Mouse (Mus musculus) left cerebral cortex, postnatal 25 days (tissue): ENCODE measurements around the gene Hcn3. TPM values are rescaled to one million over a fixed set of nuclear protein-coding genes. Genes with fewer than 3 reads are reported as not detected.

Source experiments
- DNase-seq, 2 experiments: peaks; one replicate each; pipeline ENCODE4 v3.0.0; 2022; ENCODE audit warnings: low spot score in 2 of 2, mixed read lengths in 1 of 2
- intact Hi-C: fragments of 180-260 bp; cut with DNase I; formaldehyde crosslinking; loops from one replicate; pipeline ENCODE4 v1.15.1; 2025
- total RNA-seq, 2 experiments: library from RNA; stranded (reverse); gene quantifications; 2 replicates each; pipeline ENCODE4 v1.2.3; 2021

Gene Hcn3
- total RNA-seq, 2 experiments from 2014 or later, result 16.0 to 18.7 TPM

DNA sequence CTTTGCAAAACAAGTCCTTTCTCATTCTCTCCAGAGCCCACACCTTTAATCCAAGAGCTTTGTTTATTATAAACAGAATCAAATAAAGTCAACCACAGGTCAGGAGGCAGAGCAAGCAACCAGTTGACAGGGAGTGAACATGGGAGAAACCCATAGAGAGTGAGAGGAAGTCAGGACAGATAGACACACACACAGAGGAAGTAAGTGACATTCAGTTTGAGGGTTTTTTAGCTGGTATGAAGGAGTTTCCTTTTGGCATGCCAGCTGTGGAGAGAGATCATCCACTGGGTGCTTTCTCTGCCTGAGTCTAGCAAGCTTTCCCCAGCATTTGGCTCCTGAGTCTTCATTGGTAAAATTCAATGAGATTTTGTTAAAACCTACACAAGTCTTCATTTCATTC lies 53.1 kb downstream of the Hcn3 start:
- intact Hi-C loops, result no loop called here
- DNase-seq, result no peak

DNA sequence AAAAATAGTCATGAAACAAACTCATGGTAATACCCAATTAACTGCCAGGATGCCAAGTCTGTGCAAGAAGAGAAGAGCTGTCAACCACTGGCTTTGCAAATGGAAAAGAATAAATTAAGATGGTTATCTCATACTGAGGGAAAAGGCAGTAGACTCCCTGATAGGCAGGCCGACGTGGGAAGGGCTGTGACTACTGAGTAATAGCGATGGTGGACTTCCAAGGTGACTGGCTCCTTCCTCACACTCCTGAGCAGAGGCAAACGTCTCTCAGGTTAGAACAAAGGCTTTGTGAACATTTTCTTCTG lies 56.8 kb downstream of the Hcn3 start:
- no peak for DNase-seq
- intact Hi-C loops, result no loop called here

GRCm38 (mm10) chr3:89102495-89103290 lies 57.3 kb downstream of the Hcn3 start:
- no peak for DNase-seq
- intact Hi-C loops, result no loop called here

DNA sequence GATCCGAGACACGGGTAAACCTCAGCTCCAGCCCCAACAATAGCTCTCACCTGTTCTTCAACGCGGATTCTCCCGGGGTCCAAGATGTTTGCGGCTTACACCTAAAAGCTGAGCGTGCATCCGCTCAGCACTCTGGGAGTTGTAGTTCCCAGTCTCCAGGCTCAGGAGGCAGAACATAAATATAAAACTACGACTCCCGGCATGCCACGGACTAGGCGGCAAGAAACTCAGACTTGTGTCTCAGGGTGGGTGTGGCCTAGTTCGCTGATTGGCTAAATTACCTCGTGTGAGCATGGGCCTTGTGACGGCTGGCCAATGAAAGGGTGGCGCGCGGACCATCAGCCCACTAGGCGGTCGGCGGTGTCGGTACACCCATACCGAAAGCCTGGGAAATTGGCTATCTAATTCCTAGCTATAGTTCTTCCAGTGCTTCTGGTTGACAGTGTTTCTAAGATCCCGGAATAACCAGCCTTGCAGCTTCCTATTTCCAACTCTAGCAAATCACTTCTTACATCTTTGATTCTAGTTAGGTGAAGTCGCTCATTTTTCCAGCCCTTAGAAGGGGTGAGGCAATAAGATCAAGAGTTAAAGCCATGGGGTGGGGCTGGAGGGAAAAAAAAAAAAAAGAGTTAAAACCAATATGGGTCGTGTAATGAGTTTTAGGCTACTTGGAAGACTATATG lies 58.0 kb downstream of the Hcn3 start, which contains the start of gene Fdps:
Gene Fdps, minus strand, starts transcription at position 148 of the 683 bp plus-strand sequence.
- intact Hi-C loops, result no loop called here
- peak; percentile 97 to 100 for DNase-seq

DNA sequence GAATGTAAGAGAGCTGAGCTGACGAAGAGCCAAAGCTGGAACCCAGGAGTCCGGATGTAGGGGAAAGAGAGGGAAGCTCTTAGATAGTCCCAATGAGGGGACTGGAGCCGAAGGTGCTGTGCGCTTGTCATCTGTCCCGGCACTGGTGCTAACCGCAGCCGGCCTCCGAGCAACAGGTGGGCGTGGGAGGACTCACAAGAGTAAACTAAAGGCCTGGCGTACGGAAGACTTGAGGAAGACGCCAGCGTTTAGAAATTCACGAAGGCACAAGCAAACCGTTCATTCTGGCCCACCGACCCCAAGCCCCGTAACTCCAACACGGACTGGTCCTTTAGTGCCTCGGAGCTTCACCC lies 58.6 kb downstream of the Hcn3 start:
- intact Hi-C loops, result no loop called here
- no peak for DNase-seq

DNA sequence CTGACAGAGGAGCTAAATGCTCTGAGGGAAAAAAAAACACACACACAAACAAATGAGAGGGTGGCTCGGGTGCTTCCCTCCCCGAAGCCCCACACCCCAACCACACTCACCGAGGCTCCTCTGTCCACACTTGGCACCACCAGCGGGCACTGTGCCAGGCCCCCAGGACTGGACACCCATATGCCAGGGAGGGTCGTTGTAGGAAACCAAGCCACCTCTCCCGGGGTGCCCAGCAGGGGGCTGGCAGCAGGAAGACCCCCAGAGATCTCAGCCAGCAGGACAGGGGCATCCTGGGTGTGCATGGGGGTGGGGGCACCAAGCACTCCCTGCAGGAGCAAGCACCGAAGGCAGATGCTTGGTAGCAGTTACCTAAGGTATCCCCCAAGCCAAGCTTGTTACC lies 59.2 kb downstream of the Hcn3 start, which contains the start of gene Gm43738:
Gene Gm43738, minus strand, starts transcription at position 289 of the 400 bp plus-strand sequence.
- no peak for DNase-seq
- intact Hi-C loops, result no loop called here

Other genes starting within 250 kb of the Hcn3 start
- gene Msto1, start 246.2 kb downstream of the Hcn3 start, total RNA-seq, result 10 to 100 TPM; 22.5 to 23.6 TPM
- 10 to 100 TPM; 79.1 to 83.5 TPM for gene Ash1l, start 209.6 kb downstream of the Hcn3 start, total RNA-seq
- 100 to 1,000 TPM; 103 to 104 TPM for gene Dap3, start 209.0 kb downstream of the Hcn3 start, total RNA-seq
- 100 to 1,000 TPM; 189 to 195 TPM for gene Rusc1, start 66.9 kb downstream of the Hcn3 start, total RNA-seq
- gene Gm43738, start 59.1 kb downstream of the Hcn3 start, total RNA-seq, result not detected
- gene Fdps, start 58.2 kb downstream of the Hcn3 start, total RNA-seq, result 10 to 100 TPM; 81.0 to 88.8 TPM
- not detected for gene Pklr, start 24.1 kb downstream of the Hcn3 start, total RNA-seq
- gene Clk2, start 4.6 kb upstream of the Hcn3 start, total RNA-seq, result 10 to 100 TPM; 39.0 to 46.6 TPM
- 10 to 100 TPM; 67.1 to 70.2 TPM for gene Scamp3, start 17.3 kb upstream of the Hcn3 start, total RNA-seq
- gene Fam189b, start 22.9 kb upstream of the Hcn3 start, total RNA-seq, result 10 to 100 TPM; 61.6 to 64.9 TPM
- 10 to 100 TPM; 66.5 to 67.7 TPM for gene Gba, start 42.7 kb upstream of the Hcn3 start, total RNA-seq
- 10 to 100 TPM; 23.6 to 26.5 TPM for gene Thbs3, start 55.0 kb upstream of the Hcn3 start, total RNA-seq
- gene Mtx1, start 66.9 kb upstream of the Hcn3 start, total RNA-seq, result 10 to 100 TPM; 89.5 to 94.5 TPM
- gene Muc1, start 68.9 kb upstream of the Hcn3 start, total RNA-seq, result 1 to 10 TPM in 1 of 2 experiments, under 1 TPM in 1; 0.80 to 1.2 TPM
- 10 to 100 TPM; 69.2 to 69.4 TPM for gene Krtcap2, start 85.8 kb upstream of the Hcn3 start, total RNA-seq
- gene Trim46, start 86.1 kb upstream of the Hcn3 start, total RNA-seq, result 10 to 100 TPM; 89.8 to 94.3 TPM
- 10 to 100 TPM; 47.8 to 48.1 TPM for gene Dpm3, start 99.2 kb upstream of the Hcn3 start, total RNA-seq
- 10 to 100 TPM; 32.1 to 37.4 TPM for gene Slc50a1, start 110.4 kb upstream of the Hcn3 start, total RNA-seq
- gene Efna1, start 120.9 kb upstream of the Hcn3 start, total RNA-seq, result 1 to 10 TPM; 4.1 to 5.2 TPM
- gene Efna3, start 162.8 kb upstream of the Hcn3 start, total RNA-seq, result 10 to 100 TPM; 51.3 to 56.8 TPM
- under 1 TPM; 0.27 to 0.37 TPM for gene Efna4, start 177.8 kb upstream of the Hcn3 start, total RNA-seq
- 100 to 1,000 TPM; 101 to 105 TPM for gene Adam15, start 189.8 kb upstream of the Hcn3 start, total RNA-seq
- gene Dcst2, start 201.8 kb upstream of the Hcn3 start, total RNA-seq, result under 1 TPM in 1 of 2 experiments, not detected in 1; 0.32 TPM
- gene Dcst1, start 205.1 kb upstream of the Hcn3 start, total RNA-seq, result not detected
- gene Zbtb7b, start 234.6 kb upstream of the Hcn3 start, total RNA-seq, result 10 to 100 TPM; 11.9 to 14.8 TPM
- 1 to 10 TPM in 1 of 2 experiments, not detected in 1; 3.0 TPM for gene Lenep, start 242.6 kb upstream of the Hcn3 start, total RNA-seq